Mouse (Mus musculus) liver, postnatal 0 days (tissue): Measurements from ENCODE around the gene Syne4.

ENCODE experiments used
- CTCF ChIP-seq: sonication (generic); IDR thresholded peaks from 2 replicates; pipeline ENCODE4 v1.5.1; 2016; ENCODE audit warnings: antibody characterized with exemption, low read depth
- EP300 ChIP-seq: IDR thresholded peaks from 2 replicates; pipeline ENCODE4 v1.6.1; 2016; ENCODE audit warnings: antibody characterized with exemption, low read depth, mild to moderate bottlenecking

DNA sequence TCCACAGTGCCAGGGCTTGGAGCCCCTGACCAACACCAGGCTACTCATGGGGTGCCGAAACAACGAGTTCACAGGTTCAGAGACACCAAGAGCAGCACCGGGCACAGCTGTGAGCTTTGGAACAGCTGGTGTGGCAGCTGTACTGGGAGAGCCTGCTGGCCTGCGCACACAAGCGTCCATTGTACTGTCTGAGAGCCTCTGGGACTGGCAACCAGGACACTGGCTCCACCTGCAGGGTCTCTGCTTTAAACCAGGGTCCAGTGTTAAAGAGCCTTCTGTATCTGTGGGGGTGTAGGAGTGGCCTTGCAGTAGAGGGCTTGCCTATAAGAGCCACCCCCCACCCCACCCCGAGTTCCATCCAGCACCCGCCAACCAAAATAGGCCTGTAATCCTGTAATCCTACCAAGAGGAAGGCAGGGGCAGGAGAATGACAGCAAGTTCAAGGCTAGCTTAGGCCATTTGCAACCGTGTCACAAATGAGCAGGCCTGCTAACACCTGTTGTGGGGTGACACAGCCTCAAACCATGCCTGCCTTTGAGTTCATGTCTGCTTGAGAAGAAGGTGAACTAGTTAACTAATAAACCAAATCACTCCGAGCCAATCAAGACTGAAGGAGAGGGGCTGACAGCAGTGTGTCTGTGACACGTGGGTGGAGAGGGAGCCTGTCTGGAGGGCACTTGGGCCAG lies 24.8 kb upstream of the Syne4 start:
- TF ChIP-seq CTCF (no peak), EP300 (no peak)
